ENCODE assay signal across 23 mouse cellular contexts in the genomic region with DNA sequence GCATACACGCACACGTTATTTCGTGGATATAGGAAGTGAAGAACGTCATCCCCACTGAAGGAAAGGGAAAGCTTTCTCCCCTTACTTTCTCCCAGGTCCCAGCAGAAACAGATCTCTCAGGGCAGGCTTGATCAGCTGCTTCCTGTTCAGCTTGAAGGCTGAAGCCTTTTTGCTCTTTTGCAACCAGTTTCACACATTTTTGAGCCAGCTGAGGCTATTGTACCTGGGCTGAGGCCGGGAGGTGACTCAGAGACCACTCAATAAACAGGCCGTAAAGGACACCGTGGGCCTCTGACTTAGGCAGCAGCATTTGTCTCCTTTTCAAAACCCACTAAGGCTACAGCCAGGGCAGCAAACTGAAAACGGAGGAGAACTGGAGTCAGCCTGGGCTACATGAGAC. TPM values are rescaled to one million over a fixed set of nuclear protein-coding genes. Genes with fewer than 3 reads are reported as not detected.
DNase-seq lines count a peak whose midpoint lies in the region; ATAC-seq and TF ChIP-seq lines count a peak whose summit lies in the region.
"Had no signal": no experiment of that assay in that cellular context is flagged by ENCODE, and none has a peak within 500 bp of the region (broad histone marks: within the 10 kb centered on the region; RNA-seq: fewer than 3 reads in every experiment).

No protein-coding gene starts in this region.

- WGBS in spleen, adult 2 months, result 40% methylated on average over 8 of the region's 8 CpGs
- 36% methylated on average over 7 of the region's 8 CpGs for WGBS in macrophage (ENCODE audit: missing documents)
- 88% methylated on average over 8 of the region's 8 CpGs for WGBS in forebrain, embryonic 11.5 days
- WGBS in embryonic facial prominence, embryonic 10.5 days, result 83% methylated on average over 8 of the region's 8 CpGs

- no peak overlapping the region for H3K4me2 ChIP-seq in forebrain, embryonic 11.5 days (ENCODE audit: low read depth, low read length, severe bottlenecking)
- H3K4me2 ChIP-seq: heart, embryonic 12.5 days; limb, embryonic 13.5 days; lung, embryonic 15.5 days; neural tube, embryonic 13.5 days had no signal

- no peak overlapping the region for H3K4me3 ChIP-seq in spleen, adult 2 months (ENCODE audit: extremely low read depth, insufficient read depth, insufficient read length)
- no peak overlapping the region for H3K4me3 ChIP-seq in macrophage (ENCODE audit: inconsistent target)
- H3K4me3 ChIP-seq in forebrain, embryonic 11.5 days (ENCODE audit: low read depth, low read length), result no peak overlapping the region
- no peak overlapping the region for H3K4me3 ChIP-seq in embryonic facial prominence, embryonic 10.5 days
- H3K4me3 ChIP-seq: heart, embryonic 12.5 days; limb, embryonic 13.5 days; lung, embryonic 15.5 days; midbrain, embryonic 10.5 days; neural tube, embryonic 13.5 days had no signal

- H3K4me1 ChIP-seq in spleen, adult 2 months (ENCODE audit: control insufficient read depth, insufficient read depth, insufficient read length), result peaks cover 31% of the 10 kb centered on the region; the same call in 1 of the 2 replicates
- H3K4me1 ChIP-seq in forebrain, embryonic 11.5 days (replicated peaks; ENCODE audit: control insufficient read depth, insufficient read depth, low read length), result no peaks in the 10 kb centered on the region
- peaks cover 7% of the 10 kb centered on the region; the same call in 1 of the 2 replicates for H3K4me1 ChIP-seq in embryonic facial prominence, embryonic 10.5 days
- H3K4me1 ChIP-seq: limb, embryonic 13.5 days; midbrain, embryonic 10.5 days; neural tube, embryonic 13.5 days had no signal

- H3K9ac ChIP-seq in forebrain, embryonic 11.5 days (ENCODE audit: low read length), result no peak overlapping the region
- H3K9ac ChIP-seq: forebrain, postnatal 0 days; heart, embryonic 12.5 days; limb, embryonic 13.5 days; lung, embryonic 15.5 days; neural tube, embryonic 13.5 days had no signal

- H3K27me3 ChIP-seq in spleen, adult 2 months (ENCODE audit: control insufficient read depth, insufficient read depth, low read length), result no peaks in the 10 kb centered on the region
- no peaks in the 10 kb centered on the region for H3K27me3 ChIP-seq in forebrain, embryonic 11.5 days (ENCODE audit: control insufficient read depth, insufficient read depth, low read length)
- H3K27me3 ChIP-seq in embryonic facial prominence, embryonic 10.5 days (replicated peaks; ENCODE audit: low read depth, poor library complexity, severe bottlenecking), result no peaks in the 10 kb centered on the region
- H3K27me3 ChIP-seq: heart, embryonic 12.5 days; limb, embryonic 13.5 days; lung, embryonic 15.5 days; neural tube, embryonic 13.5 days had no signal

- no peaks in the 10 kb centered on the region for H3K36me3 ChIP-seq in spleen, adult 2 months (ENCODE audit: control insufficient read depth, insufficient read depth, low read length)
- H3K36me3 ChIP-seq in macrophage (ENCODE audit: inconsistent target), result no peaks in the 10 kb centered on the region
- H3K36me3 ChIP-seq in forebrain, embryonic 11.5 days (ENCODE audit: control insufficient read depth, insufficient read depth, low read length), result no peaks in the 10 kb centered on the region
- H3K36me3 ChIP-seq in embryonic facial prominence, embryonic 10.5 days (replicated peaks), result no peaks in the 10 kb centered on the region
- H3K36me3 ChIP-seq: heart, embryonic 12.5 days; limb, embryonic 13.5 days; lung, embryonic 15.5 days; midbrain, embryonic 10.5 days; neural tube, embryonic 13.5 days had no signal

- DNase-seq in spleen, adult 2 months (ENCODE audit: low read depth in 1 of 2, low spot score in 2 of 2), result no peak
- DNase-seq in spleen, postnatal 14 days (ENCODE audit: low spot score in 2 of 2), result no peak
- DNase-seq in MN1 (ENCODE audit: low spot score), result no peak
- no peak for DNase-seq in forebrain, embryonic 11.5 days (ENCODE audit: low spot score)
- DNase-seq in embryonic facial prominence, embryonic 10.5 days (ENCODE audit: low spot score), result no peak
- DNase-seq: cerebellum, postnatal 10 days; forebrain, postnatal 0 days; heart, postnatal 4 days; kidney, adult 11 months; lung, postnatal 4 days; spleen, adult 18-20 months had no signal

- ATAC-seq in granulocyte monocyte progenitor cell, adult 5-6 weeks (replicated peaks; ENCODE audit: poor library complexity, severe bottlenecking), result peak; percentile 16
- ATAC-seq in forebrain, embryonic 11.5 days (replicated peaks; ENCODE audit: low FRiP score), result no peak
- ATAC-seq: CD4-positive, CD25-positive, alpha-beta regulatory T cell, adult 4 months; forebrain, postnatal 0 days; hindbrain, embryonic 16.5 days had no signal

- no peak for TF ChIP-seq POLR2A in spleen, adult 2 months (IDR thresholded peaks at IDR 0.05; ENCODE audit: low read depth, low read length)

- no peak for TF ChIP-seq CTCF in spleen, adult 2 months (IDR thresholded peaks at IDR 0.05; ENCODE audit: extremely low read depth, insufficient read depth, insufficient read length, insufficient replicate concordance)

- H3K27ac ChIP-seq in spleen, adult 2 months (ENCODE audit: insufficient read depth, low read length), result peak overlapping the region; percentile 43
- peak overlapping the region; percentile 97 for H3K27ac ChIP-seq in macrophage
- H3K27ac ChIP-seq in forebrain, embryonic 11.5 days (ENCODE audit: low read depth, low read length), result no peak overlapping the region
- no peak overlapping the region; the same call in 1 of the 2 replicates for H3K27ac ChIP-seq in embryonic facial prominence, embryonic 10.5 days (replicated peaks)
- H3K27ac ChIP-seq: limb, embryonic 13.5 days; lung, embryonic 15.5 days; midbrain, embryonic 10.5 days; neural tube, embryonic 13.5 days had no signal

- peaks cover 2% of the 10 kb centered on the region; the same call in 1 of the 2 replicates for H3K9me3 ChIP-seq in forebrain, embryonic 11.5 days (ENCODE audit: control insufficient read depth, low read length)
- peaks cover 5% of the 10 kb centered on the region; the same call in 1 of the 2 replicates for H3K9me3 ChIP-seq in embryonic facial prominence, embryonic 10.5 days
- H3K9me3 ChIP-seq: heart, embryonic 12.5 days; limb, embryonic 13.5 days; lung, embryonic 15.5 days; neural tube, embryonic 13.5 days had no signal

- H3K79me2 ChIP-seq in macrophage (ENCODE audit: inconsistent target), result no peaks in the 10 kb centered on the region; the same call in 1 of the 2 replicates

RNA-seq across cellular contexts. Expression of a gene that starts 13.0 kb away (rescaled TPM):
- 0.11 and 0.14 TPM in 2 replicates for polyA plus RNA-seq in spleen, adult 2 months (2012; rRNA removed)
- not detected in 2 replicates for total RNA-seq in granulocyte monocyte progenitor cell, adult 5-6 weeks (2014; fragmentation: Nextera tagmentation)
- total RNA-seq in granulocyte monocyte progenitor cell, adult 5-6 weeks (2017), result not detected in 2 replicates
- total RNA-seq in macrophage (2018; cell fraction: chromatin; rRNA removed), result 10 to 100 TPM in 10 of 26 experiments, 1 to 10 TPM in 16; 2.1 to 25.4 (median 7.0) TPM
- total RNA-seq in macrophage (2018; cell fraction: cytosol; rRNA removed), result under 1 TPM in 16 of 26 experiments, not detected in 10; 0.07 to 0.44 (median 0.15) TPM
- 10 to 100 TPM in 2 of 26 experiments, 1 to 10 TPM in 21, under 1 TPM in 3; 0.52 to 18.4 (median 2.1) TPM for total RNA-seq in macrophage (2018; cell fraction: nucleus; rRNA removed)
- 0.13 TPM in 1 of 3 replicates, not detected in the others for polyA plus RNA-seq in macrophage (2018)
- polyA plus RNA-seq in forebrain, embryonic 11.5 days (2014; fragmentation: Nextera tagmentation; extraction: Ambion mirVana), result 0.20 TPM in 1 of 2 replicates, not detected in the other
- not detected in 2 replicates for polyA plus RNA-seq in embryonic facial prominence, embryonic 10.5 days (2016; fragmentation: Nextera tagmentation; extraction: Ambion mirVana)
- total RNA-seq: ES-E14; heart, postnatal 4 days had no signal
- polyA plus RNA-seq: embryonic facial prominence, embryonic 14.5 days; heart, embryonic 12.5 days; kidney, embryonic 16.5 days; limb, embryonic 13.5 days; lung, embryonic 15.5 days; midbrain, embryonic 10.5 days had no signal

RNA-seq across cellular contexts. Expression of a gene that starts 46.9 kb away (rescaled TPM):
- 55.8 and 61.8 TPM in 2 replicates for polyA plus RNA-seq in spleen, adult 2 months (2012; rRNA removed)
- total RNA-seq in granulocyte monocyte progenitor cell, adult 5-6 weeks (2014; fragmentation: Nextera tagmentation), result 15.4 and 20.2 TPM in 2 replicates
- 7.1 and 12.6 TPM in 2 replicates for total RNA-seq in granulocyte monocyte progenitor cell, adult 5-6 weeks (2017)
- total RNA-seq in macrophage (2018; cell fraction: chromatin; rRNA removed), result 1,000 to 10,000 TPM in 1 of 26 experiments, 100 to 1,000 TPM in 25; 183 to 1,124 (median 419) TPM
- total RNA-seq in macrophage (2018; cell fraction: cytosol; rRNA removed), result 100 to 1,000 TPM; 261 to 438 (median 317) TPM
- 1,000 to 10,000 TPM in 2 of 26 experiments, 100 to 1,000 TPM in 24; 284 to 1,133 (median 407) TPM for total RNA-seq in macrophage (2018; cell fraction: nucleus; rRNA removed)
- polyA plus RNA-seq in macrophage (2018), result 195 to 316 TPM (median 234 TPM) in 3 replicates
- 8.3 and 8.8 TPM in 2 replicates for polyA plus RNA-seq in forebrain, embryonic 11.5 days (2014; fragmentation: Nextera tagmentation; extraction: Ambion mirVana)
- 14.3 and 15.2 TPM in 2 replicates for polyA plus RNA-seq in embryonic facial prominence, embryonic 10.5 days (2016; fragmentation: Nextera tagmentation; extraction: Ambion mirVana)

RNA-seq across cellular contexts. Expression of a gene that starts 54.0 kb away (rescaled TPM):
- polyA plus RNA-seq in spleen, adult 2 months (2012; rRNA removed), result 4.3 and 6.4 TPM in 2 replicates
- 5.3 and 5.4 TPM in 2 replicates for total RNA-seq in granulocyte monocyte progenitor cell, adult 5-6 weeks (2014; fragmentation: Nextera tagmentation)
- total RNA-seq in granulocyte monocyte progenitor cell, adult 5-6 weeks (2017), result 8.7 and 13.2 TPM in 2 replicates
- 1 to 10 TPM in 14 of 26 experiments, under 1 TPM in 3, not detected in 9; 0.42 to 7.2 (median 1.2) TPM for total RNA-seq in macrophage (2018; cell fraction: chromatin; rRNA removed)
- 1 to 10 TPM in 1 of 26 experiments, under 1 TPM in 19, not detected in 6; 0.03 to 1.3 (median 0.27) TPM for total RNA-seq in macrophage (2018; cell fraction: cytosol; rRNA removed)
- total RNA-seq in macrophage (2018; cell fraction: nucleus; rRNA removed), result 1 to 10 TPM in 5 of 26 experiments, under 1 TPM in 17, not detected in 4; 0.12 to 3.1 (median 0.45) TPM
- polyA plus RNA-seq in macrophage (2018), result 0.51 to 0.53 TPM in 2 of 3 replicates, not detected in the other
- polyA plus RNA-seq in forebrain, embryonic 11.5 days (2014; fragmentation: Nextera tagmentation; extraction: Ambion mirVana), result 26.2 and 31.8 TPM in 2 replicates
- 27.7 and 28.0 TPM in 2 replicates for polyA plus RNA-seq in embryonic facial prominence, embryonic 10.5 days (2016; fragmentation: Nextera tagmentation; extraction: Ambion mirVana)

Comparison
In these comparisons a context has a peak if more than half of its experiments do, and no peak if none do; other contexts are left out.
1. H3K27ac ChIP-seq: peak in spleen, adult 2 months (single experiment) and macrophage (single experiment); none in forebrain, embryonic 11.5 days (single experiment) and embryonic facial prominence, embryonic 10.5 days (single experiment).